ENCODE assay signal across 11 mouse cellular contexts in genomic region chr13:54323307-54324165, GRCm38 (mm10). TPM values are rescaled to one million over a fixed set of nuclear protein-coding genes. Genes with fewer than 3 reads are reported as not detected.
A peak's percentile ranks its signal among the peaks of the same experiment; 100 is the strongest.
DNase-seq lines count a peak whose midpoint lies in the region; ATAC-seq and TF ChIP-seq lines count a peak whose summit lies in the region.
"Had no signal": no experiment of that assay in that cellular context is flagged by ENCODE, and none has a peak within 500 bp of the region (broad histone marks: within the 10 kb centered on the region; RNA-seq: fewer than 3 reads in every experiment).

No protein-coding gene starts in this region.

- WGBS in hindbrain, embryonic 10.5 days = 75% methylated on average over 13 of the region's 13 CpGs
- 67% methylated on average over 13 of the region's 13 CpGs for WGBS in midbrain, postnatal 0 days

- peaks cover 87% of the 10 kb centered on the region for H3K4me1 ChIP-seq in megakaryocyte, embryonic 14.5 days
- H3K4me1 ChIP-seq in hindbrain, embryonic 10.5 days (replicated peaks) = peaks cover 72% of the 10 kb centered on the region
- H3K4me1 ChIP-seq in midbrain, postnatal 0 days (ENCODE audit: insufficient read depth, low read length) = peaks cover 11% of the 10 kb centered on the region; the same call in 1 of the 2 replicates

- peak; percentile 39 for DNase-seq in cerebellum, adult 9-11 months
- no peak for DNase-seq in hindbrain, embryonic 10.5 days (ENCODE audit: low spot score)
- DNase-seq in midbrain, postnatal 0 days (ENCODE audit: low spot score) = no peak
- no peak for DNase-seq in urinary bladder, postnatal 10 days (ENCODE audit: low spot score)
- DNase-seq in gastrocnemius, adult 8-10 months (ENCODE audit: low spot score in 2 of 2) = no peak
- DNase-seq: layer of hippocampus, adult 9-11 months had no signal

- no peaks in the 10 kb centered on the region for H3K9me3 ChIP-seq in megakaryocyte, embryonic 14.5 days
- H3K9me3 ChIP-seq in hindbrain, embryonic 10.5 days = no peaks in the 10 kb centered on the region
- H3K9me3 ChIP-seq in midbrain, postnatal 0 days (ENCODE audit: low read length) = no peaks in the 10 kb centered on the region
- H3K9me3 ChIP-seq: limb, embryonic 15.5 days had no signal

- H3K4me3 ChIP-seq in megakaryocyte, embryonic 14.5 days (replicated peaks) = peak overlapping the region; percentile 81
- no peak overlapping the region for H3K4me3 ChIP-seq in hindbrain, embryonic 10.5 days
- H3K4me3 ChIP-seq in midbrain, postnatal 0 days (ENCODE audit: low read depth, low read length) = no peak overlapping the region
- H3K4me3 ChIP-seq: limb, embryonic 15.5 days had no signal

- no peak for TF ChIP-seq CTCF in midbrain, postnatal 0 days (IDR thresholded peaks at IDR 0.05)

- peaks cover 9% of the 10 kb centered on the region for H3K27me3 ChIP-seq in megakaryocyte, embryonic 14.5 days (replicated peaks)
- no peaks in the 10 kb centered on the region for H3K27me3 ChIP-seq in hindbrain, embryonic 10.5 days (ENCODE audit: insufficient read depth, poor library complexity, severe bottlenecking)
- H3K27me3 ChIP-seq in midbrain, postnatal 0 days (ENCODE audit: insufficient read depth, low read length) = no peaks in the 10 kb centered on the region
- H3K27me3 ChIP-seq: limb, embryonic 15.5 days had no signal

- no peaks in the 10 kb centered on the region for H3K36me3 ChIP-seq in megakaryocyte, embryonic 14.5 days (replicated peaks; ENCODE audit: low read length)
- no peaks in the 10 kb centered on the region for H3K36me3 ChIP-seq in hindbrain, embryonic 10.5 days
- H3K36me3 ChIP-seq in midbrain, postnatal 0 days (ENCODE audit: insufficient read depth, low read length) = no peaks in the 10 kb centered on the region
- H3K36me3 ChIP-seq: limb, embryonic 15.5 days had no signal

- H3K9ac ChIP-seq in midbrain, postnatal 0 days (replicated peaks; ENCODE audit: low read length, poor library complexity, severe bottlenecking) = no peak overlapping the region
- H3K9ac ChIP-seq: limb, embryonic 15.5 days had no signal

- H3K27ac ChIP-seq in hindbrain, embryonic 10.5 days = peak overlapping the region; percentile 72
- peak overlapping the region; percentile 57 for H3K27ac ChIP-seq in midbrain, postnatal 0 days (ENCODE audit: low read depth, low read length)
- H3K27ac ChIP-seq: limb, embryonic 15.5 days had no signal

- ATAC-seq in cerebellum, adult (ENCODE audit: insufficient number of reproducible peaks, low FRiP score, low TSS enrichment) = no peak
- ATAC-seq in megakaryocyte, adult 5-6 weeks (ENCODE audit: poor library complexity, severe bottlenecking) = no peak
- ATAC-seq in midbrain, postnatal 0 days (ENCODE audit: low FRiP score) = no peak

- H3K4me2 ChIP-seq in midbrain, postnatal 0 days (ENCODE audit: low read depth, low read length, poor library complexity, severe bottlenecking) = no peak overlapping the region
- H3K4me2 ChIP-seq: limb, embryonic 15.5 days had no signal

RNA-seq across cellular contexts. Expression of gene Cplx2, which starts 47.6 kb away (rescaled TPM):
- polyA plus RNA-seq in megakaryocyte, embryonic 14.5 days (2012; ENCODE audit: insufficient read depth, low replicate concordance) = 7.9 and 13.0 TPM in 2 replicates
- total RNA-seq in megakaryocyte, adult 5-6 weeks (2015) = 0.05 TPM in 1 of 2 replicates, not detected in the other
- 0.04 TPM in 1 of 2 replicates, not detected in the other for total RNA-seq in megakaryocyte, adult 5-6 weeks (2017)
- polyA plus RNA-seq in hindbrain, embryonic 10.5 days (2016; fragmentation: Nextera tagmentation; extraction: Ambion mirVana) = 6.7 and 10.2 TPM in 2 replicates
- 88.7 and 106 TPM in 2 replicates for total RNA-seq in midbrain, postnatal 0 days (2014; rRNA removed)
- 30.4 and 31.2 TPM in 2 replicates for polyA plus RNA-seq in midbrain, postnatal 0 days (2015; fragmentation: Nextera tagmentation; extraction: Ambion mirVana)
- under 1 TPM; 0.51 to 0.72 (median 0.65) TPM for total RNA-seq in gastrocnemius, adult 8-10 months (2022)
- total RNA-seq: monocyte, adult 5-6 weeks had no signal

Comparison
In these comparisons a context has a peak if more than half of its experiments do, and no peak if none do; other contexts are left out.
1. RNA of gene Cplx2, which starts 47.6 kb away (total RNA-seq): 88.7 to 106 TPM in midbrain, postnatal 0 days; 0.51 to 0.72 TPM in gastrocnemius, adult 8-10 months and 0.04 to 0.05 TPM in megakaryocyte, adult 5-6 weeks; every median in the first group is over 10 times any median in the second.